Mouse (Mus musculus): ENCODE measurements around the gene Kif22.

Gene Kif22

GRCm38 (mm10) chr7:127031244-127031643 is 11.0 kb downstream of the Kif22 start:
- DNase-seq (ENCODE audit: low read depth), result peak; percentile 63

GRCm38 (mm10) chr7:127030172-127030571 is 12.1 kb downstream of the Kif22 start:
- no peak for DNase-seq (ENCODE audit: low read depth)

- no peak for DNase-seq (ENCODE audit: low read depth)
Observed at GRCm38 (mm10) chr7:127027885-127028284, 14.4 kb downstream of the Kif22 start.

- peak; percentile 99 for DNase-seq (ENCODE audit: low read depth)
Observed at GRCm38 (mm10) chr7:127026984-127027726, 15.1 kb downstream of the Kif22 start, which contains the start of gene Maz. Maz (minus strand) TSS chr7:127027037.

GRCm38 (mm10) chr7:127026616-127026983 is 15.7 kb downstream of the Kif22 start:
- DNase-seq (ENCODE audit: low read depth), result no peak

GRCm38 (mm10) chr7:127026161-127026600 is 16.1 kb downstream of the Kif22 start:
- peak; percentile 76 for DNase-seq (ENCODE audit: low read depth)

GRCm38 (mm10) chr7:127025556-127026160 is 16.6 kb downstream of the Kif22 start:
- peak; percentile 73 for DNase-seq (ENCODE audit: low read depth)

GRCm38 (mm10) chr7:127024755-127025555 is 17.3 kb downstream of the Kif22 start:
- peak; percentile 87 for DNase-seq (ENCODE audit: low read depth)

- peak; percentile 75 for DNase-seq (ENCODE audit: low read depth)
Observed at GRCm38 (mm10) chr7:127023896-127024690, 18.2 kb downstream of the Kif22 start.

GRCm38 (mm10) chr7:127023272-127023691 is 19.0 kb downstream of the Kif22 start:
- DNase-seq (ENCODE audit: low read depth), result no peak

- no peak for DNase-seq (ENCODE audit: low read depth)
Observed at GRCm38 (mm10) chr7:127022528-127023271, 19.6 kb downstream of the Kif22 start.

GRCm38 (mm10) chr7:127021563-127022527 is 20.4 kb downstream of the Kif22 start:
- no peak for DNase-seq (ENCODE audit: low read depth)

GRCm38 (mm10) chr7:127020901-127021562 is 21.2 kb downstream of the Kif22 start, which contains the start of the genes Gm42742 and Prrt2:
Gm42742 (minus strand) TSS chr7:127021097.
Prrt2 (minus strand) TSS chr7:127021211.
- peak; percentile 72 for DNase-seq (ENCODE audit: low read depth)

- DNase-seq (ENCODE audit: low read depth), result no peak
Observed at GRCm38 (mm10) chr7:127020491-127020890, 21.8 kb downstream of the Kif22 start.

- no peak for DNase-seq (ENCODE audit: low read depth)
Observed at GRCm38 (mm10) chr7:127020031-127020430, 22.2 kb downstream of the Kif22 start.

- DNase-seq (ENCODE audit: low read depth), result no peak
Observed at GRCm38 (mm10) chr7:127019306-127019960, 22.8 kb downstream of the Kif22 start.

GRCm38 (mm10) chr7:127018416-127019305 is 23.6 kb downstream of the Kif22 start:
- no peak for DNase-seq (ENCODE audit: low read depth)

GRCm38 (mm10) chr7:127017950-127018345 is 24.3 kb downstream of the Kif22 start:
- no peak for DNase-seq (ENCODE audit: low read depth)

All from naive thymus-derived CD4-positive, alpha-beta T cell, adult 2 months (primary cell).